Mouse (Mus musculus) limb, embryonic 13.5 days (tissue): ENCODE data around the gene Palm3. TPM values are rescaled to one million over a fixed set of nuclear protein-coding genes. Genes with fewer than 3 reads are reported as not detected.
A peak's percentile ranks its signal among the peaks of the same experiment; 100 is the strongest.

Experiments used
- ATAC-seq: fragments of 200-750 bp; cut with Nextera tagmentation; 2 replicates; pipeline ENCODE4 v1.8.0; 2017; ENCODE audit warnings: low read depth, moderate number of reproducible peaks, moderate TSS enrichment; ENCODE audit not compliant: low FRiP score
- H3K27ac ChIP-seq: fragments of 300-500 bp; sonication (generic); 2 replicates; pipeline ENCODE4 v1.5.1; 2015; ENCODE audit warnings: inconsistent platforms, mild to moderate bottlenecking, moderate library complexity
- H3K27me3 ChIP-seq: fragments of 300-500 bp; sonication (generic); 2 replicates; pipeline ENCODE4 v1.6.1; 2015; ENCODE audit warnings: mild to moderate bottlenecking, inconsistent platforms
- H3K36me3 ChIP-seq: fragments of 300-500 bp; sonication (generic); 2 replicates; pipeline ENCODE4 v1.6.1; 2015; ENCODE audit warnings: inconsistent platforms, mild to moderate bottlenecking, moderate library complexity
- H3K4me1 ChIP-seq: fragments of 300-500 bp; sonication (generic); 2 replicates; pipeline ENCODE4 v1.6.1; 2015; ENCODE audit warnings: inconsistent platforms
- H3K4me2 ChIP-seq: fragments of 300-500 bp; sonication (generic); replicated peaks from 2 replicates; pipeline ENCODE4 v1.6.1; 2015; ENCODE audit warnings: inconsistent platforms, mild to moderate bottlenecking, moderate library complexity
- H3K4me3 ChIP-seq: fragments of 300-500 bp; sonication (generic); 2 replicates; pipeline ENCODE4 v1.5.1; 2015; ENCODE audit warnings: moderate library complexity, mild to moderate bottlenecking, inconsistent platforms
- H3K9ac ChIP-seq: fragments of 300-500 bp; sonication (generic); 2 replicates; pipeline ENCODE4 v1.6.1; 2015; ENCODE audit warnings: mild to moderate bottlenecking, inconsistent platforms
- H3K9me3 ChIP-seq: fragments of 300-500 bp; sonication (generic); 2 replicates; pipeline ENCODE4 v1.6.1; 2016; ENCODE audit warnings: inconsistent platforms
- WGBS: fragments of 180-500 bp; shearing (Covaris S2); methylation state at CpG from one replicate; pipeline ENCODE4 v1.1.7; 2015; 5-methylcytosine and 5-hydroxymethylcytosine counted together
- polyA plus RNA-seq: library from polyadenylated mRNA; unstranded; fragments of >200 nt; fragmentation: Nextera tagmentation; extraction: Ambion mirVana; gene quantifications from 2 replicates; pipeline ENCODE4 v1.2.1, GENCODE M21; 2015

Gene Palm3
- 6.6 and 7.6 TPM in 2 replicates for polyA plus RNA-seq

GRCm38 (mm10) chr8:84021096-84021495 lies at the start of gene Palm3:
Gene Palm3 (plus strand): TSS chr8:84021471.
- Histone ChIP-seq H3K4me1 (peaks cover 17% of the 10 kb centered on the region), H3K4me3 (no peak within 1 kb of the TSS), H3K36me3 (no peaks in the 10 kb centered on the region), H3K9me3 (no peaks in the 10 kb centered on the region), H3K4me2 (peak within 1 kb of the TSS; percentile 36), H3K27me3 (peaks cover 62% of the 10 kb centered on the region), H3K27ac (no peak within 1 kb of the TSS), H3K9ac (no peak within 1 kb of the TSS)
- 9% methylated on average over 18 of the region's 18 CpGs for WGBS
- ATAC-seq = no peak

DNA sequence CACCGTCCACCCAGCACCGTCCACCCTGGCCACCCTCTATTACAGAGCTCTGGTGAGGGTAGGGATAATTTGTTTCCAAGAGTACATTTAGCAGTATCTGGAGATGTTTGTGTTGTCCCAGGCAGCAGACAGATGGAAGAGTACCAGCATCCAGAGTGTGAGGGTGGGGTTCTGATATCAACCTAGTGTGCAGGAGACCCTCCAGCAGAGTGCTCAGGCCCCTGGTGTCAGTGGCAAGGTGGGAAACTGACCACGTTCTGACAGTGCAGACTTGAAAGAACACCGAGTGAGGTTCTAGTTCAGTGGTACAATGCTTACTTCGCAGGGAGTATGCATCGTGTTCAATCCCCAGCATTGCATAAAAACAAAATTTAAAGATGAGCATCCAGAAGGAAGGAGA lies 49.6 kb upstream of the Palm3 start:
- ATAC-seq = no peak
- H3K27me3 ChIP-seq = no peaks in the 10 kb centered on the region
- H3K27ac ChIP-seq = no peak overlapping the region

DNA sequence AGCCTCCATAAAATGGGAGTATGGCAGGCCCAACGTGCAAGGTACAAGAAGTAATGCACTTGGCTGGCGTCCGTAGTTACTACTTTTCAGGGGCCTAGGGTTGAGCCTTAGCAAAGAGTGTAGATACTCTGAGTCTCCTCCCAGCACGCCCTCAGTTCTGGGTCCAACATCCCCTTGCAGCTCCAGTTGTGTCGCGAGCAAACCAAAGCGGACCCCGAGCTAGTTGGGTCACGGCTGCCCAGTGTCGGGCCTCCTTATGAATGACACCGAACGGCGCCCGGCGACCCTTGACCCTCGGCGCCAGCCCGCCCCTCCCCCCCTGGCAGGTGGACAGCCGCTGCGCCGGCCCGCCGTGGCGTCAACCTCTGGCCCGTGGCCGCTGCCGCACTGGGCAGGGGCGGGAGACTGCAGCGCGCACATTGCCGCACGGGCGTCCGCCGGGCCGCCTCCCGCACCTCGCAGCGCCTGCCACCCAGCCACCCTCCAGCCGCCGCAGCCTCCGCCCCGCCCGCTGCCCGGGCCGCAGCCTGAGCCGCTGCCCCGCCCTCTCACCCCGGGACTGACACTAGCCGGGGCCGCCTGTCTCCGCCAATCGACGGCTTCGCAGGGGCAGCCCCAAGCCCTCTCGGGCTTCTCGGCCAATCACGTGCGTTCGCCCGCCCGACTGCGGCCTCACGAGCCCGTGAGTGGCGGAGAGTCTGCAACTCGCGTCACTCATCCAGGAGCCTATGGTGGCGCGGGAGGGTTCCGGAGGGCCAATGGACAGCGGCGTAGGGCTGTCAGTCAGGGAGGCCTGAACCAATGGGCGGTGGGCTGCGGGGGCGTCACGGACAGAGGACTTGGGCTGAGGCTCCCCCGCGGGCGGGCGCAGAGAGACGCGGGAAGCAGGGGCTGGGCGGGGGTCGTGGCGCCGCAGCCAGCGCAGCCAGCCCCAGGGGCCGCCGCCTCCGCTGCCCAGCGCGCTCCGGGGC lies 48.8 kb upstream of the Palm3 start, which contains the start of gene Prkaca:
Prkaca (plus strand) TSS at position 844 of the 971 bp plus-strand sequence.
- Histone ChIP-seq H3K9ac (peak within 1 kb of the TSS; percentile 94), H3K27ac (peak within 1 kb of the TSS; percentile 55; the same call in 1 of the 2 replicates), H3K4me3 (peak within 1 kb of the TSS; percentile 95), H3K36me3 (peaks cover 27% of the 10 kb centered on the region), H3K27me3 (no peaks in the 10 kb centered on the region), H3K4me2 (peak within 1 kb of the TSS; percentile 98), H3K9me3 (no peaks in the 10 kb centered on the region), H3K4me1 (peaks cover 32% of the 10 kb centered on the region)
- under 1% methylated on average over 61 of the region's 94 CpGs for WGBS
- peak; percentile 100 for ATAC-seq

More for the DNA sequence above, 49.6 kb upstream of the Palm3 start:
- H3K4me2 ChIP-seq = peak overlapping the region; percentile 87
- peaks cover 29% of the 10 kb centered on the region for H3K36me3 ChIP-seq
- H3K9me3 ChIP-seq = no peaks in the 10 kb centered on the region
- H3K4me3 ChIP-seq = peak overlapping the region; percentile 95
- H3K4me1 ChIP-seq = peaks cover 24% of the 10 kb centered on the region
- WGBS = 78% methylated on average over 6 of the region's 6 CpGs
- no peak overlapping the region; the same call in 1 of the 2 replicates for H3K9ac ChIP-seq

GRCm38 (mm10) chr8:83973161-83974031 lies 47.9 kb upstream of the Palm3 start:
- Histone ChIP-seq H3K36me3 (peaks cover 22% of the 10 kb centered on the region), H3K9ac (peak overlapping the region; percentile 94), H3K4me1 (peaks cover 41% of the 10 kb centered on the region), H3K9me3 (no peaks in the 10 kb centered on the region), H3K4me3 (peak overlapping the region; percentile 95), H3K27me3 (no peaks in the 10 kb centered on the region), H3K27ac (peak overlapping the region; percentile 55; the same call in 1 of the 2 replicates), H3K4me2 (peak overlapping the region; percentile 98)
- ATAC-seq = peak; percentile 19
- WGBS = 2% methylated on average over 37 of the region's 37 CpGs

- ATAC-seq = no peak
- peak overlapping the region; percentile 94; the same call in 1 of the 2 replicates for H3K9ac ChIP-seq
- peaks cover 43% of the 10 kb centered on the region for H3K4me1 ChIP-seq
- peak overlapping the region; percentile 95 for H3K4me3 ChIP-seq
- peaks cover 18% of the 10 kb centered on the region for H3K36me3 ChIP-seq
- no peak overlapping the region for H3K27ac ChIP-seq
- no peaks in the 10 kb centered on the region for H3K9me3 ChIP-seq
- WGBS = 79% methylated on average over 4 of the region's 4 CpGs
- peak overlapping the region; percentile 98 for H3K4me2 ChIP-seq
- no peaks in the 10 kb centered on the region for H3K27me3 ChIP-seq
Observed at GRCm38 (mm10) chr8:83974521-83974920, 46.8 kb upstream of the Palm3 start.

DNA sequence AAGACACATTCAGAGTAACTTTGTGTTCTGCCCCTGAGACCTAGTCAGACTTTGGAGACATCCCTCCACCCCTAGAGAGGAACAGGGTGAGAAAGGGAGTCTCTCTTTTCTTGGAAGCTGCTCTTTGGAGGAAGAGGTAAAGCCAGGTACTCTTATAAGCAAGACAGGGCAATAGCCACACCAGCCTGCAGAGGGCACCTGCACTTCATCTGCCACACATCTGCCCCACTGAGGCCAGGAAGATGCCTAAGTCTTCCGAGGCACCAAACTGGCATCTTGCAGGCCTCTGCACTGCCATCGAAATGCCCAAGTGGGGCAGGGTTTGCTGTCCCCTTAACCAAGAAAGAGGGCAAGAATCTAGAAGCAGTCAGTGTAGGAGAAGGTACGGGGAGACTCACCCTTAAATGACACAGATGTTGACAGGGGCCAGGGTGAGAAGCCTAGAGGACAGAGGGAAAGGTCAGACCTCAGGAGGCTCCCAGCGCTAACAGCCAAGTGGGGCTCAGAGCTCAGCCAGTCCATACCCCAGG lies 45.1 kb upstream of the Palm3 start:
- Histone ChIP-seq H3K9me3 (no peaks in the 10 kb centered on the region), H3K36me3 (peaks cover 27% of the 10 kb centered on the region), H3K9ac (no peak overlapping the region), H3K27ac (no peak overlapping the region), H3K4me3 (no peak overlapping the region), H3K4me1 (peaks cover 43% of the 10 kb centered on the region), H3K27me3 (no peaks in the 10 kb centered on the region), H3K4me2 (no peak overlapping the region)
- WGBS = 85% methylated on average over 4 of the region's 4 CpGs
- ATAC-seq = no peak

DNA sequence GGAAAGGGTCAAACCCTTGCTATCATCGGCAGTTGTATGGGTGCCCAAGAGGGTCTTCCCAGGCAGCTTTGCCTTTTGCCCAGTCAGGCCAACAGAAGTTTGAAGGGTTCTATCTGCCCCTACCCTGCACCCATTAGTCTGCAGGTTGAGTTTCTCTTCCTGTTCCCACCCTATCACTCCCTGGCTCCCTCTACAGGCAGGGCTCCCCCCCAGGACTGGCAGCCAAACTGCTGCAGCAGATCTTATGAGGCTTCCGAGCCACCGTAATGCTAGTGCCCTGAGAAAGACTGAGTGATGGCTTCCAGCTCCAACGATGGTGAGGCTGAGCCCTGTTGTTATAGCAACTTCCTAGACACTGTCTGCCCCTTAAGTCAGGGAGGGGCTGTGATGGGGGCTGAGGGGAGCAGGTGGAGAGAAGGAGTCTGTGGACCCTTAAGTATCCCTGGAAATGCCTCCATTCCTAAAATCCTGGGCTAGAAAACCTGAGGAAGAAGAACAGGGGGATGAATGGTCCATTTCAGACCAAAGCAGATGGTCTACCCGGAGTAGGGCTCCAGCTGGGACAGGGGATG lies 44.4 kb upstream of the Palm3 start:
- 0 out of 2 replicates have a peak overlapping the region, but pooled peaks have one; percentile 25 for H3K9ac ChIP-seq
- peak overlapping the region; percentile 19; the same call in 1 of the 2 replicates for H3K4me2 ChIP-seq
- no peak overlapping the region for H3K27ac ChIP-seq
- peaks cover 40% of the 10 kb centered on the region for H3K4me1 ChIP-seq
- H3K27me3 ChIP-seq = no peaks in the 10 kb centered on the region
- 85% methylated on average over 5 of the region's 5 CpGs for WGBS
- H3K9me3 ChIP-seq = no peaks in the 10 kb centered on the region
- ATAC-seq = no peak
- peaks cover 34% of the 10 kb centered on the region for H3K36me3 ChIP-seq
- no peak overlapping the region for H3K4me3 ChIP-seq

DNA sequence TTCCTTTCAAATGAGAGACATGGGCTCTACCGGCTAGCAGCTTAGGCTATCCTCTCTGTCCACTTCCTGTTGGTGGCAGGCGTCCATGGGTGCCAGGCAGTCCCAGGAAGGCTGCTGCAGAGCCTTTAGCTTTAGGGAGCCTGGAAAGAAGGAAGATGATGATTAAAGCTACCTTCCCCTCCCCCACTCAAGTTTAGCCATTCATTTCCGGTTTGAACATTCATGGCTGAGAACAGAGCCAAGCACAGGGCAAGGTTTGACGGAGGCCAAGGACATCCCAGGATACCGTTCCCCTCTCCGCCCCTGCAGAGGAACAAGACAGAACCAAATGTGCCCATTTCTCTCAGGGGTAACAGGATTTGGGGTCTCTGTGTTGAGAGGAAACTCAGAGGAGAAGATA lies 43.6 kb upstream of the Palm3 start:
- Histone ChIP-seq H3K9me3 (no peaks in the 10 kb centered on the region), H3K9ac (peak overlapping the region; percentile 25; the same call in 1 of the 2 replicates), H3K4me1 (peaks cover 37% of the 10 kb centered on the region), H3K4me3 (no peak overlapping the region), H3K36me3 (peaks cover 42% of the 10 kb centered on the region), H3K27me3 (no peaks in the 10 kb centered on the region), H3K4me2 (peak overlapping the region; percentile 19), H3K27ac (no peak overlapping the region)
- no peak for ATAC-seq
- WGBS = 46% methylated on average over 6 of the region's 6 CpGs

GRCm38 (mm10) chr8:83978200-83978599 lies 43.1 kb upstream of the Palm3 start:
- H3K27ac ChIP-seq = no peak overlapping the region
- WGBS = 70% methylated on average over 9 of the region's 9 CpGs
- ATAC-seq = no peak
- peaks cover 37% of the 10 kb centered on the region for H3K4me1 ChIP-seq
- H3K4me2 ChIP-seq = peak overlapping the region; percentile 19; the same call in 1 of the 2 replicates
- no peak overlapping the region for H3K4me3 ChIP-seq
- H3K27me3 ChIP-seq = no peaks in the 10 kb centered on the region
- H3K9ac ChIP-seq = no peak overlapping the region
- no peaks in the 10 kb centered on the region for H3K9me3 ChIP-seq
- peaks cover 48% of the 10 kb centered on the region for H3K36me3 ChIP-seq

- H3K36me3 ChIP-seq = peaks cover 66% of the 10 kb centered on the region
- ATAC-seq = 0 out of 2 replicates have a peak, but pooled peaks have one; percentile 24
- no peaks in the 10 kb centered on the region for H3K27me3 ChIP-seq
- H3K27ac ChIP-seq = no peak overlapping the region
- no peak overlapping the region for H3K4me3 ChIP-seq
- no peak overlapping the region for H3K9ac ChIP-seq
- H3K4me1 ChIP-seq = peaks cover 23% of the 10 kb centered on the region
- no peak overlapping the region for H3K4me2 ChIP-seq
- WGBS = 92% methylated on average over 1 of the region's 1 CpGs
- H3K9me3 ChIP-seq = no peaks in the 10 kb centered on the region
Observed at GRCm38 (mm10) chr8:83980250-83980649, 41.0 kb upstream of the Palm3 start.

- peaks cover 23% of the 10 kb centered on the region for H3K4me1 ChIP-seq
- no peaks in the 10 kb centered on the region for H3K9me3 ChIP-seq
- 81% methylated on average over 8 of the region's 8 CpGs for WGBS
- no peak for ATAC-seq
- H3K4me3 ChIP-seq = no peak overlapping the region
- H3K27me3 ChIP-seq = no peaks in the 10 kb centered on the region
- no peak overlapping the region for H3K4me2 ChIP-seq
- no peak overlapping the region for H3K27ac ChIP-seq
- peaks cover 72% of the 10 kb centered on the region for H3K36me3 ChIP-seq
- H3K9ac ChIP-seq = no peak overlapping the region
Observed at GRCm38 (mm10) chr8:83980845-83981244, 40.4 kb upstream of the Palm3 start.
